Mouse (Mus musculus) heart, adult 11 months (tissue): ENCODE measurements at regions not wholly inside any gene's neighbourhood (a gene's known extent, or its start where the extent isn't known, plus 50 kb on each side); places are given as distances from the start of the nearest gene placed in this dataset.

Source experiments
- DNase-seq: peaks from one replicate; pipeline ENCODE4 v3.0.0; 2022

DNA sequence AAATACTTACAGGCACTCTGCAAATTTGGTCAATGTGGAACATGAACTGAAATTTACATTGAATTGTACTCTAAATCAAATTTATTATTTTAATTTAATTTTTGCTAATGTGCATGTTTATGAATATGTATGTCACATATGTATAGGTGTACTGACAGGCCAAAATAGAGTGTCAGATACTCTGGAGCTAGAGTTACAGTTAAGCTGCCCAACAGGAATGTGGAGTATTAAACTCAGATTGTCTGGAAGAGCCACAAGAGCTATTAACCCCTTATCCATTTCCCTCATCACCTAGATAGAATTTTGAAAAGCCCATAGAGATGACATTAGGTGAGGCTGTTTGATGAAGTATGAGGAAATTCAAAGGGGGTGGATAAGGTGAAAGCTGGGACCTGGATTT is 607.5 kb upstream of the Dpp10 start:
- no peak for DNase-seq

DNA sequence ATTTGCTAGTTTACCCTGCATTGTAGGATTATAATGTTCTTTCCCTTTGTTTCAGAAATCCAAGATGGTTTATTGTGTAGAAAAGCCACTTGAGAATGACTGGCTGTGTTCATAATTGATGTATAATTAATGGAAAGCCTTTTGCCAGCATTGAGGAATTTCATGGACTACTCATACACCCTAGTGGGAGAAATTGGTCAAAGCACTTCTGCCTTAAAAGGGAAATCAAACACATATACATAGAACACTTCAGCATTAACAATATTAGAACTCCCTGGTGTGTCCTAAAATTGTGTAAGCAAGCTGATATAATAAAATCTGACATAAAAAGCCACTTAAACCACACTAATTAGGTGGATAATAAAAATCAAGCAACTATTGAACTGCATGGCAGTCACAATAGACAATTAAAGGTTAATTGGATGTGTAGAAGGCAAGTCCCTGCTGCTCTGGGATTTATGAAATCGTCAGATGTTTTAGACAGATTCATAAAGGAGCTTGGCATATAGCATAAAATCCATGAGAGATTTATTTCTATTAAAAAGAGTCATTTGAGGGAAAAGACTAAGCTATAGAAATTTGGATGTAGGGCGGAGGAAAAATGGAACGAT is 607.0 kb upstream of the Dpp10 start:
- DNase-seq, result no peak

DNA sequence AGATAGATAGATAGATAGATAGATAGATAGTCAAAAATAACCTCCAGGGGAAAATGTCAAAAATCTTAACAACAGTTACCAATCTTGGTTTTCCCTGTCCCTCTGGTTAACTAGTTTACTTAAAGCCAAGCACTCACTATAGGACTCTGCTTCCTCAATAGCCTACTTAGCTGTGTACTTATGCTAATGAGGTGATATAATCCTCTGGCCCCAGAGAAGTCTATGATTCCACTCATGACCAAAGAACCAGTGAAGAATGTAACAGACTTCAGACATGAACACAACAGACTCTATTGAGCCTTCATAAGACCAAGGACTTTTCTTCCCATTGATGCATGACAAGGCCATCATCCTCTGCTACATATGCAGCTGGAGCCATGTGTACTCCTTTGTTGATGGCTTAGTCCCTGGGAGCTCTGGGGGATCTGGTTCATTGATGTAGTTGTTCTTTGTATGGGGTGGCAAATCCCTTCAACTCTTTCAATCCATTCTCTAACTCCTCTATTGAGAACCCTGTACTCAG is 589.9 kb upstream of the Dpp10 start:
- no peak for DNase-seq

DNA sequence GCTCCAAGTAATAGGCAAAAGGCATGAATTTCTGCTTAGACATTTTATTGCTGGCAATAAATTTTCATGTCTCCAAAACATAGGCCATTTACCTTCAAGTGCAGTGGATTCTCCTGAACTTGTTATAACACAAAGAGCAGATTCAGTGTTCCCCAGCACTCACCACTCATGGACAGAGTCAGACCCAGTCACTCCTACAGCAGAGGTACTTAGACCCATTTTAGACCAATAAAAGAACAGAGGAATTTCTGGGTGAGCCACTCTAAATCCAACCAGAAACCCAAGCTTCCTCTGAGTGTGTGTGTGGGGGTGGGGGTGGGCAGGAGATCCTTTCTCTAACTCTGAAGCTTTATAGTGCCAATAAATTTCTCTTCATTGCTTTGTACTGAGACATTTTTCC is 584.7 kb upstream of the Dpp10 start:
- no peak for DNase-seq

DNA sequence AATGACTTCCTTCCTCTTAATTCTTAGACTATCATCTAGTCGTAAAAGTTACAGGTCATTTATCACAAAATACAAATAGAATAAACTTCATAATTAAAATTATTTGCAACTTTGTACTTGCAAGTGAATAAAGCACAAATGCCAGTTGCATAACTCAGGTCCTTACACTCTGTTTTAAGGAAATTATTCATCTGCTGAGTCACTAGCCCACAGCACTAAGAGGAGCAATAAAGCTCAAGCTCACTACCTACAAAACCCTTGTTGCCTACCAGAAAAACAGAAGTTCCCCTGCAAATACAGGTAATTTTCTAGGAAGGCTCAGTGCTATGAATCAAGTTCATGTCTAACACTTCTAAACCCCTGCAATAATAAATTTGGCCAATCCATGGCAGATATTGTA is 539.3 kb upstream of the Dpp10 start:
- DNase-seq, result no peak
